Mouse (Mus musculus) right cerebral cortex, postnatal 36 days (tissue): ENCODE results near the gene Cela2a.

Source experiments
- DNase-seq, 2 experiments: peaks; one replicate each; pipeline ENCODE4 v3.0.0; 2022; ENCODE audit warnings: low spot score in 2 of 2, mixed read lengths in 1 of 2

The Cela2a gene

GRCm38 (mm10) chr4:141826060-141826459, at the start of gene Cela2a:
TSS of gene Cela2a (minus strand) at chr4:141826160.
- DNase-seq, result no peak

- no peak for DNase-seq
Observed at GRCm38 (mm10) chr4:141875481-141876108, 49.6 kb upstream of the Cela2a start.

- peak; percentile 67 to 69 for DNase-seq
Observed at GRCm38 (mm10) chr4:141874601-141875460, 48.9 kb upstream of the Cela2a start, which contains the start of gene Efhd2. TSS of gene Efhd2 (minus strand) at chr4:141874920.

- no peak for DNase-seq
Observed at GRCm38 (mm10) chr4:141874111-141874600, 48.2 kb upstream of the Cela2a start.

GRCm38 (mm10) chr4:141872977-141873376, 47.0 kb upstream of the Cela2a start:
- no peak for DNase-seq

GRCm38 (mm10) chr4:141871909-141872308, 45.9 kb upstream of the Cela2a start:
- peak; percentile 67 to 69 for DNase-seq

GRCm38 (mm10) chr4:141871333-141871725, 45.4 kb upstream of the Cela2a start:
- DNase-seq, result no peak

GRCm38 (mm10) chr4:141870666-141871332, 44.8 kb upstream of the Cela2a start:
- no peak for DNase-seq

- no peak for DNase-seq
Observed at GRCm38 (mm10) chr4:141869436-141870215, 43.7 kb upstream of the Cela2a start.

GRCm38 (mm10) chr4:141868051-141868450, 42.1 kb upstream of the Cela2a start:
- no peak for DNase-seq

GRCm38 (mm10) chr4:141867498-141867897, 41.5 kb upstream of the Cela2a start:
- DNase-seq, result no peak

- no peak for DNase-seq
Observed at GRCm38 (mm10) chr4:141866933-141867490, 41.1 kb upstream of the Cela2a start.

- DNase-seq, result no peak
Observed at GRCm38 (mm10) chr4:141865600-141865999, 39.6 kb upstream of the Cela2a start.

- DNase-seq, result no peak
Observed at GRCm38 (mm10) chr4:141865006-141865405, 39.0 kb upstream of the Cela2a start.

- DNase-seq, result no peak
Observed at GRCm38 (mm10) chr4:141864506-141864905, 38.5 kb upstream of the Cela2a start.

- no peak for DNase-seq
Observed at GRCm38 (mm10) chr4:141863726-141864280, 37.8 kb upstream of the Cela2a start.

- no peak for DNase-seq
Observed at GRCm38 (mm10) chr4:141862867-141863266, 36.9 kb upstream of the Cela2a start.

GRCm38 (mm10) chr4:141861591-141862295, 35.8 kb upstream of the Cela2a start:
- no peak for DNase-seq

- DNase-seq, result no peak
Observed at GRCm38 (mm10) chr4:141860246-141860841, 34.4 kb upstream of the Cela2a start.

GRCm38 (mm10) chr4:141859351-141859750, 33.4 kb upstream of the Cela2a start:
- no peak for DNase-seq
